Mouse (Mus musculus) megakaryocyte, embryonic 14.5 days (primary cell): Measurements from ENCODE around the gene Cd5.

Source experiments
- FLI1 ChIP-seq: IDR thresholded peaks from 2 replicates; pipeline ENCODE4 v1.6.1; 2012; ENCODE audit warnings: low read length, inconsistent platforms, mixed read lengths
- GATA1 ChIP-seq: IDR thresholded peaks from 3 replicates; pipeline ENCODE4 v1.6.1; 2012; ENCODE audit warnings: mixed read lengths, low read length, inconsistent platforms, borderline replicate concordance

DNA sequence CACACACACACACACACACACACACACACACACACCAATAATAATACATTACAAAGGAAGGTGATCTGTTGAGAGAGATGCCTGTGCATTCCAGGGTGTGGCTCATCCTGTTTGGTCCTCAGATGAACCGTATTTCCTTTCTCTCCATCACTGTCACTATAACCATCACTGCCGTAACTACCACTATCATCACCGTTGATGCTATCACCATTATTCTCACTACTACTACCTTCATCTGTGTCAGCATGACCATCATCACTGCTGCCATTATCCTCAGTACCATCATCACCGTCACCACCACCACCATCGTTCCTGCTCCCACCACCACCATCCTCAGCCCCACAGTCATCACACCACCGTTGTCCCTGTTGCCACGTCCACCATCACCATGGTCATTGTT lies 6.8 kb downstream of the Cd5 start:
- TF ChIP-seq GATA1 (no peak), FLI1 (no peak)
